Mouse (Mus musculus): ENCODE results near the gene Bicra.

GRCm38 (mm10) chr7:16046481-16047337, 1.0 kb downstream of the Bicra start:
- TF ChIP-seq CTCF (IDR thresholded peaks at IDR 0.05; ENCODE audit: low read depth), result no peak
- no peak for TF ChIP-seq EP300 (optimal IDR thresholded peaks at IDR 0.05)
